Mouse (Mus musculus) neutrophil, adult 5-6 weeks (primary cell): ENCODE measurements around the gene Bod1. TPM values are rescaled to one million over a fixed set of nuclear protein-coding genes. Genes with fewer than 3 reads are reported as not detected.

Experiments used
- ATAC-seq: fragments of 151-379, 151-347 bp; 2 replicates; pipeline ENCODE4 v1.8.0; 2017; ENCODE audit warnings: mild to moderate bottlenecking, moderate TSS enrichment; ENCODE audit not compliant: insufficient number of reproducible peaks, poor library complexity, low FRiP score, severe bottlenecking; ENCODE audit errors: extremely low read depth
- total RNA-seq: library from RNA; stranded (forward); fragments of 200-1000 nt; gene quantifications from 2 replicates; pipeline ENCODE4 v1.2.3, GENCODE M21; 2017

Gene Bod1
- total RNA-seq, 1 experiment from 2014 or later: 17.8 TPM

GRCm38 (mm10) chr11:31617236-31617635 is 54.4 kb downstream of the Bod1 start:
- no peak for ATAC-seq

- ATAC-seq: no peak
Observed at GRCm38 (mm10) chr11:31616722-31617121, 55.0 kb downstream of the Bod1 start.

Other genes with a start within 250 kb of the Bod1 start
- 41.4 and 51.0 TPM in 2 replicates for gene Cpeb4, start 200.3 kb upstream of the Bod1 start, total RNA-seq